Mouse (Mus musculus) adrenal gland, adult 8-10 months (tissue): Measurements from ENCODE around the gene Pm20d1. TPM values are rescaled to one million over a fixed set of nuclear protein-coding genes. Genes with fewer than 3 reads are reported as not detected.

Experiments
- DNase-seq: peaks from one replicate; pipeline ENCODE4 v3.0.0; 2022
- total RNA-seq, 4 experiments: library from RNA; stranded (reverse); gene quantifications; 2 replicates each; pipeline ENCODE4 v1.2.4; 2022

The Pm20d1 gene
- total RNA-seq = 10 to 100 TPM in 2 of 4 experiments, 1 to 10 TPM in 2; 6.2 to 15.0 (median 10.6) TPM

- peak; percentile 64 for DNase-seq
Observed at GRCm38 (mm10) chr1:131797202-131797909, at the start of gene Pm20d1. Gene Pm20d1 (plus strand): TSS chr1:131797381.

GRCm38 (mm10) chr1:131747761-131748160 is 49.4 kb upstream of the Pm20d1 start:
- no peak for DNase-seq

GRCm38 (mm10) chr1:131748636-131749035 is 48.5 kb upstream of the Pm20d1 start:
- DNase-seq = no peak

- DNase-seq = no peak
Observed at GRCm38 (mm10) chr1:131749706-131750545, 47.3 kb upstream of the Pm20d1 start.

GRCm38 (mm10) chr1:131751181-131751890 is 45.8 kb upstream of the Pm20d1 start:
- DNase-seq = no peak

- DNase-seq = peak; percentile 55
Observed at GRCm38 (mm10) chr1:131751891-131752311, 45.3 kb upstream of the Pm20d1 start.

GRCm38 (mm10) chr1:131754212-131754829 is 42.9 kb upstream of the Pm20d1 start:
- no peak for DNase-seq

GRCm38 (mm10) chr1:131754916-131755315 is 42.3 kb upstream of the Pm20d1 start:
- peak; percentile 83 for DNase-seq

- no peak for DNase-seq
Observed at GRCm38 (mm10) chr1:131757211-131757610, 40.0 kb upstream of the Pm20d1 start.

GRCm38 (mm10) chr1:131758796-131759195 is 38.4 kb upstream of the Pm20d1 start:
- DNase-seq = no peak

GRCm38 (mm10) chr1:131759667-131760427 is 37.3 kb upstream of the Pm20d1 start:
- DNase-seq = no peak

GRCm38 (mm10) chr1:131760428-131760820 is 36.8 kb upstream of the Pm20d1 start:
- DNase-seq = no peak

GRCm38 (mm10) chr1:131761079-131761831 is 35.9 kb upstream of the Pm20d1 start:
- DNase-seq = peak; percentile 62

- no peak for DNase-seq
Observed at GRCm38 (mm10) chr1:131763683-131764082, 33.5 kb upstream of the Pm20d1 start.

- DNase-seq = peak; percentile 56
Observed at GRCm38 (mm10) chr1:131764581-131765338, 32.4 kb upstream of the Pm20d1 start.

- peak; percentile 71 for DNase-seq
Observed at GRCm38 (mm10) chr1:131765357-131766001, 31.7 kb upstream of the Pm20d1 start.

- no peak for DNase-seq
Observed at GRCm38 (mm10) chr1:131769296-131769695, 27.9 kb upstream of the Pm20d1 start.

GRCm38 (mm10) chr1:131770656-131771055 is 26.5 kb upstream of the Pm20d1 start:
- no peak for DNase-seq

GRCm38 (mm10) chr1:131771440-131771839 is 25.7 kb upstream of the Pm20d1 start:
- DNase-seq = no peak

GRCm38 (mm10) chr1:131794591-131794990 is 2.6 kb upstream of the Pm20d1 start:
- DNase-seq = no peak
